Mouse (Mus musculus) hindbrain, postnatal 0 days (tissue): ENCODE results near the gene Ldb1. TPM values are rescaled to one million over a fixed set of nuclear protein-coding genes. Genes with fewer than 3 reads are reported as not detected.

Source experiments
- ATAC-seq: fragments of 200-750 bp; cut with Nextera tagmentation; 2 replicates; pipeline ENCODE4 v1.8.0; 2017; ENCODE audit warnings: mild to moderate bottlenecking, moderate TSS enrichment, moderate library complexity
- DNase-seq: peaks from one replicate; pipeline ENCODE4 v3.0.0-alpha.2; 2015; ENCODE audit warnings: low spot score
- H3K27ac ChIP-seq: fragments of 300-500 bp; sonication (generic); 2 replicates; pipeline ENCODE4 v1.5.1; 2014; ENCODE audit warnings: mild to moderate bottlenecking
- H3K27me3 ChIP-seq: fragments of 300-500 bp; sonication (generic); 2 replicates; pipeline ENCODE4 v1.6.1; 2014; ENCODE audit warnings: low read length, mixed read lengths; ENCODE audit not compliant: insufficient read depth
- H3K36me3 ChIP-seq: fragments of 300-500 bp; sonication (generic); 2 replicates; pipeline ENCODE4 v1.6.1; 2014; ENCODE audit warnings: low read length, mixed read lengths; ENCODE audit not compliant: insufficient read depth
- H3K4me1 ChIP-seq: fragments of 300-500 bp; sonication (generic); 2 replicates; pipeline ENCODE4 v1.6.1; 2014; ENCODE audit warnings: antibody characterized with exemption, low read length, mixed read lengths; ENCODE audit not compliant: insufficient read depth
- H3K4me2 ChIP-seq: fragments of 300-500 bp; sonication (generic); 2 replicates; pipeline ENCODE4 v1.6.1; 2014; ENCODE audit warnings: low read depth, mild to moderate bottlenecking, low read length, moderate library complexity, mixed read lengths
- H3K4me3 ChIP-seq: fragments of 300-500 bp; sonication (generic); 2 replicates; pipeline ENCODE4 v1.5.1; 2014; ENCODE audit warnings: low read length
- H3K9ac ChIP-seq: fragments of 300-500 bp; sonication (generic); replicated peaks from 2 replicates; pipeline ENCODE4 v1.6.1; 2014; ENCODE audit warnings: mild to moderate bottlenecking, low read length, moderate library complexity, mixed read lengths
- H3K9me3 ChIP-seq: fragments of 300-500 bp; sonication (generic); 2 replicates; pipeline ENCODE4 v1.6.1; 2016; ENCODE audit warnings: low read length, mixed read lengths
- CTCF ChIP-seq: IDR thresholded peaks from 2 replicates; pipeline ENCODE4 v1.5.1; 2016; ENCODE audit warnings: antibody characterized with exemption, control low read depth, low read depth
- WGBS: fragments of 180-500 bp; shearing (Covaris S2); extraction: QIAGEN DNeasy Blood & Tissue Kit; methylation state at CpG from one replicate; pipeline ENCODE4 v1.1.7; 2014; 5-methylcytosine and 5-hydroxymethylcytosine counted together
- polyA plus RNA-seq: library from polyadenylated mRNA; unstranded; fragments of >200 nt; fragmentation: Nextera tagmentation; extraction: Ambion mirVana; gene quantifications from 2 replicates; pipeline ENCODE4 v1.2.1, GENCODE M21; 2015
- total RNA-seq: library from RNA; depleted of rRNA; stranded (reverse); fragments of >200 nt; gene quantifications from 2 replicates; pipeline ENCODE4 v1.2.3, GENCODE M21; 2014

Gene Ldb1
- total and polyA plus RNA-seq, 2 experiments from 2014 or later: 83.0 to 140 TPM

DNA sequence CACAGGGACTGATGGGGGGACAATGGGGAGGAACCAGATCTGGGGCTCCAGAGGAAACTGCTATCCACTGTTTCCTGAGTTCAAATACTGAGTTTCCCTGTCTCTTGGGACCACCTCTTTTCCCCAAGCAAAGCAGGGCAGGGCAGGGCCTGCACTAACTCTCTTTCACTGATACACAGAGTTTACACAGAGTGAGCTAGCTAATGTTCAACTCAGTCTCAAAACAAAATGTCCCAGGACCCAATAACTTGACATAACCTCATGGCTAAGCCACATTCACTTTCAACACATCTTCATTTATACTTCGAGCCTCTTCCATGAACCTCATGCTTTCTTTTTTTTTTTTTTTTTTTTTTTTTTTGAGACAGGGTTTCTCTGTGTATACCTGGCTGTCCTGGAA lies 15.4 kb downstream of the Ldb1 start:
- TF ChIP-seq CTCF: no peak
- Histone ChIP-seq H3K9me3 (no peaks in the 10 kb centered on the region), H3K4me3 (no peak overlapping the region), H3K4me2 (no peak overlapping the region), H3K4me1 (no peaks in the 10 kb centered on the region), H3K9ac (no peak overlapping the region), H3K27ac (no peak overlapping the region), H3K27me3 (no peaks in the 10 kb centered on the region), H3K36me3 (peaks cover 31% of the 10 kb centered on the region)
- no peak for ATAC-seq
- no peak for DNase-seq
- 95% methylated on average over 1 of the region's 1 CpGs for WGBS

DNA sequence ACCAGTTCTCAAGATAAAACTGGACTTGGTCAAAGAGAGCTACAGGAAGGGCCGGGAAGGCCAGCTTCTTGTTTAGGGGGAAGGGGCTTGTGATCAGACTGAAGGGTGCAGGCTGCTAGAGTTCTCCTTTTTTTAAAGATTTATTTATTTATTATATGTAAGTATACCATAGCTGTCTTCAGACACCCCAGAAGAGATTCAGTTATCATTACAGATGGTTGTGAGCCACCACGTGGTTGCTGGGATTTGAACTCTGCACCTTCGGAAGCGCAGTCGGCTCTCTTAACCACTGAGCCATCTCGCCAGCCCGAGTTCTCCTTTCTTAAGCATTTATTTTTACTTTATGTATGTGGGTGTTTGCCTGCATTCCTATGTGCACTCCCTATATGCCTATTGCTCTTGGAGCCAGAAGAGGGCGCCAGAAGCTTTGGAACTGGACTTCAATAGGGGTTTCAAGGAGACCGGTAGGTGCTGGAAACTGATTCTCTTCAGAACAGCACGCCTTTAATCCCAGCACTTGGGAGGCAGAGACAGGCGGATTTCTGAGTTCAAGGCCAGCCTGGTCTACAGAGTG lies 16.2 kb downstream of the Ldb1 start:
- WGBS: 75% methylated on average over 11 of the region's 11 CpGs
- ATAC-seq: no peak
- DNase-seq: no peak

DNA sequence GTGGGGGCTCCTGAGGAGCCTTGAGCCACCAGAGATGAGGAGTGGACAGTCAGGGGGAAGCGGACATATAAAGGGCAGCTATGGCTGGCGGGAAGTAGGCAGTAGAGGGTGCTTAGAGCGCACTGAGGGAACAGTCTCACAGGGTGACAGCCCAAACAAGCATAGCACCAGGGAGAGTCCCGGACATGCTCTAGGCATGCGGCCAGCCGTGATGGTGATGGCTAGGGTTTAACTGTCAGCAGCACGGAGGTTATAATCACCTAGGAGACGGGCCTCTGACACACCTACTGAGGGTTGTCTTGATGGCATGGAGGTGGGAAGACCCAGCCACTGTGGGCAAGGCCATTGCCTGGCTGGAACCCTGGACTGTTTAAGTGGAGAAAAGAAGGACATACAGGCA lies 18.4 kb downstream of the Ldb1 start:
- 38% methylated on average over 8 of the region's 8 CpGs for WGBS
- Histone ChIP-seq H3K4me3 (no peak overlapping the region), H3K4me2 (no peak overlapping the region), H3K36me3 (no peaks in the 10 kb centered on the region; the same call in 1 of the 2 replicates), H3K27ac (no peak overlapping the region), H3K27me3 (no peaks in the 10 kb centered on the region), H3K4me1 (no peaks in the 10 kb centered on the region), H3K9ac (0 out of 2 replicates have a peak overlapping the region, but pooled peaks have one; percentile 9), H3K9me3 (no peaks in the 10 kb centered on the region)
- ATAC-seq: no peak
- no peak for DNase-seq
- TF ChIP-seq CTCF: no peak

More for the DNA sequence above, 16.2 kb downstream of the Ldb1 start:
- Histone ChIP-seq H3K36me3 (peaks cover 23% of the 10 kb centered on the region), H3K9ac (no peak overlapping the region), H3K4me1 (no peaks in the 10 kb centered on the region), H3K27ac (no peak overlapping the region), H3K4me3 (no peak overlapping the region), H3K4me2 (no peak overlapping the region), H3K27me3 (no peaks in the 10 kb centered on the region), H3K9me3 (no peaks in the 10 kb centered on the region)
- peak; percentile 39 for TF ChIP-seq CTCF

DNA sequence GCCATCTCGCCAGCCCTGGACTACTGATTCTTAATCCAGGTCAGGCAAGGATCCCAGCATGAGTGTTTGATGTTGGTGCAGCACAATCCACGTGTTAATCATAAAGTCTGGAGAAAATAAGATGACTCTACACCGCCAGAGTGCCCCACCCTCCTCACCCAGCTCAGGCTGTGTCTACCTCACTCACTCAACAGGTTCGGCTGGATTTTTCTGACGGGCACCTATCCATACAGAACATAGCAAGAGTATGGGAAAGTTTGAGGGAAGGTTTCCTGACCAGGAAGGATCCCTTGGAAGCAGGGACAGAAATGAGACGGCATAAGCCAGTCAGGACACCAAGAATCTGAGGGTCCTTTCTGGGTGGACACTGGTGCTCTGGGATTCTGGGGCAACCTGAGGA lies 20.1 kb downstream of the Ldb1 start:
- H3K27me3 ChIP-seq: no peaks in the 10 kb centered on the region
- H3K27ac ChIP-seq: no peak overlapping the region
- no peak for TF ChIP-seq CTCF
- no peaks in the 10 kb centered on the region for H3K36me3 ChIP-seq
- no peak overlapping the region for H3K4me2 ChIP-seq
- ATAC-seq (no peak), DNase-seq (no peak)
- H3K4me1 ChIP-seq: no peaks in the 10 kb centered on the region
- no peak overlapping the region for H3K4me3 ChIP-seq
- no peaks in the 10 kb centered on the region for H3K9me3 ChIP-seq
- no peak overlapping the region for H3K9ac ChIP-seq
- 81% methylated on average over 6 of the region's 6 CpGs for WGBS

DNA sequence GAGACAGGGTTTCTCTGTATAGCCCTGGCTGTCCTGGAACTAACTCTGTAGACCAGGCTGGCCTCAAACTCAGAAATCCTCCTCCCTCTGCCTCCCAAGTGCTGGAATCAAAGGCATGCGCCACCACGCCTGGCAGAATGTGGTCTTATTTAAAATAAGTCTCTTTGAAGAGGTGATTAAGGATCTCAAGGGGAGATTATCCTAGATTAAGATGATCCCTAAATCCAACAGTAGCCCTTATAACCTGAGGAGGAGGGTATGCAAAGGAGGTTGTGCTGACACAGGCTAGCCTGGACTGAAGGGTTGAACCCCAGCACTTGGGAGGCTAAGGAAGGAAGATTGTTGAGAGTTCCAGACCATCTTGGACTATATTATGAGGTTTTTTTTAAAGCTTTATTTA lies 29.0 kb downstream of the Ldb1 start:
- 69% methylated on average over 2 of the region's 2 CpGs for WGBS
- Histone ChIP-seq H3K9me3 (no peaks in the 10 kb centered on the region), H3K4me2 (no peak overlapping the region), H3K27me3 (no peaks in the 10 kb centered on the region), H3K9ac (no peak overlapping the region), H3K4me3 (no peak overlapping the region), H3K4me1 (no peaks in the 10 kb centered on the region), H3K27ac (no peak overlapping the region), H3K36me3 (no peaks in the 10 kb centered on the region)
- TF ChIP-seq CTCF: no peak
- no peak for DNase-seq
- no peak for ATAC-seq

DNA sequence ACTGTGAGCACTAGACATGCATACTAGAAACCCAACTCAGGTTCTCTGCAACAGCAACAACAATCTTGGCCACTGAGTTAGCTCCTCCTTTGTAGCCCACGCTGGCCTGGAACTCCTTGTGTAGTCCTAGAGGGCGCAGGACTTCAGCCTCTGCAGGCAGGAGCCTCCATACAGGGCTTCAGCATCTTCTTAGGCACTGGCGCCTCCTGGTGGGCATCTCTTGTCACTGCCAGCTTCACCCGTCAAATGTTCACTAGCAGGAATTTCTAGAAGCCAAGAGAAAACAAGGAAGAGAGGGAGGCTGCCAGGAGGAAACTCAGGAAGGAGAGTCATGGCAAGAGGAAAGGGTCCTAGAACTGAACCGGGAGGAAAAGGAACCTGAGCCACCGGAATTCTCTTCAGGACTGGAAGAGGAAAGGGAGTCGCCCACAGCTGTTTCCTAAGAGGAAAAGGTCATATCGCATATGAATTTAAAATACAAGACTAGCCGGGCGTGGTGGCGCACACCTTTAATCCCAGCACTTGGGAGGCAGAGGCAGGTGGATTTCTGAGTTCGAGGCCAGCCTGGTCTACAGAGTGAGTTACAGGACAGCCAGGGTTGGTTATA lies 30.3 kb downstream of the Ldb1 start:
- DNase-seq (peak; percentile 91), ATAC-seq (peak; percentile 85)
- Histone ChIP-seq H3K4me1 (no peaks in the 10 kb centered on the region), H3K4me2 (no peak overlapping the region), H3K4me3 (no peak overlapping the region), H3K9ac (no peak overlapping the region), H3K36me3 (no peaks in the 10 kb centered on the region), H3K27ac (no peak overlapping the region), H3K9me3 (no peaks in the 10 kb centered on the region), H3K27me3 (no peaks in the 10 kb centered on the region)
- peak; percentile 98 for TF ChIP-seq CTCF
- WGBS: 43% methylated on average over 12 of the region's 12 CpGs

DNA sequence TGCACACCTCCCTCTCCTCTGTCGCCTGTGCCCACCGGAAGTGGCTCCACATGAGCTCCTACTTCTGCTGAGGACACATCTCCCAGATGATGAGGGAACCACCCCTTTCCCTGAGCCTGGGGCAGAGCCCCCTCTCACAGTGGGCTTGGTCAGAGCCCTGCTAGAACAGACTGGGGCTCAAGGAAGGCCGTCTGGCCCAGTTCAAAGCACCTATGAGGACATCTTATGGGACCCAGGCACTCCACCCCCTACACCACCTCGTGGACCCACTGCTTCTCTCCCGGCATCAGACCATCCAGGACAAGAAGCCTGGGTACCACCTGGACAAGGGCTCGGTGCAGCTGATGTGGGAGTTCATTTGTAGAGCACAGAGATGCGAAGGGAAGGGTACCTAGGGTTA lies 39.3 kb downstream of the Ldb1 start:
- 82% methylated on average over 7 of the region's 7 CpGs for WGBS
- Histone ChIP-seq H3K4me3 (no peak overlapping the region), H3K4me1 (peaks cover 6% of the 10 kb centered on the region; the same call in 1 of the 2 replicates), H3K27me3 (no peaks in the 10 kb centered on the region), H3K4me2 (no peak overlapping the region), H3K36me3 (no peaks in the 10 kb centered on the region), H3K9ac (no peak overlapping the region), H3K9me3 (no peaks in the 10 kb centered on the region), H3K27ac (no peak overlapping the region)
- ATAC-seq (no peak), DNase-seq (no peak)
- no peak for TF ChIP-seq CTCF
